Mouse (Mus musculus) NIH3T3 (cell line): Measurements from ENCODE around the gene Pxn.
A peak's percentile ranks its signal among the peaks of the same experiment; 100 is the strongest.

ENCODE experiments used
- DNase-seq: peaks from one replicate; pipeline ENCODE4 v3.0.0-alpha.2; 2012; ENCODE audit warnings: low read depth

The Pxn gene

GRCm38 (mm10) chr5:115528128-115528527, 21.7 kb downstream of the Pxn start:
- peak; percentile 34 for DNase-seq

GRCm38 (mm10) chr5:115529364-115529741, 22.9 kb downstream of the Pxn start:
- DNase-seq = no peak

- DNase-seq = no peak
These were observed 23.4 kb downstream of the Pxn start for GRCm38 (mm10) chr5:115529742-115530446.

GRCm38 (mm10) chr5:115530447-115530809, 24.0 kb downstream of the Pxn start:
- no peak for DNase-seq

GRCm38 (mm10) chr5:115531671-115532270, 25.3 kb downstream of the Pxn start:
- DNase-seq = peak; percentile 87

GRCm38 (mm10) chr5:115534290-115534731, 27.8 kb downstream of the Pxn start:
- peak; percentile 73 for DNase-seq

GRCm38 (mm10) chr5:115534856-115535255, 28.4 kb downstream of the Pxn start:
- peak; percentile 72 for DNase-seq

- peak; percentile 53 for DNase-seq
These were observed 29.2 kb downstream of the Pxn start for GRCm38 (mm10) chr5:115535635-115536034.

- no peak for DNase-seq
These were observed 31.7 kb downstream of the Pxn start for GRCm38 (mm10) chr5:115538017-115538692.

GRCm38 (mm10) chr5:115538693-115539043, 32.2 kb downstream of the Pxn start:
- peak; percentile 95 for DNase-seq

- no peak for DNase-seq
These were observed 36.3 kb downstream of the Pxn start for GRCm38 (mm10) chr5:115542635-115543384.

GRCm38 (mm10) chr5:115543509-115544253, 37.2 kb downstream of the Pxn start:
- peak; percentile 87 for DNase-seq

- DNase-seq = no peak
These were observed 38.2 kb downstream of the Pxn start for GRCm38 (mm10) chr5:115544655-115545185.

- no peak for DNase-seq
These were observed 39.2 kb downstream of the Pxn start for GRCm38 (mm10) chr5:115545636-115546035.

GRCm38 (mm10) chr5:115546536-115546935, 40.1 kb downstream of the Pxn start:
- DNase-seq = no peak

GRCm38 (mm10) chr5:115547014-115547413, 40.5 kb downstream of the Pxn start:
- DNase-seq = no peak

- DNase-seq = no peak
These were observed 40.9 kb downstream of the Pxn start for GRCm38 (mm10) chr5:115547421-115547820.

GRCm38 (mm10) chr5:115548501-115549285, 42.2 kb downstream of the Pxn start:
- no peak for DNase-seq

- no peak for DNase-seq
These were observed 44.1 kb downstream of the Pxn start for GRCm38 (mm10) chr5:115550482-115551005.

- DNase-seq = no peak
These were observed 44.9 kb downstream of the Pxn start for GRCm38 (mm10) chr5:115551386-115551785.

- DNase-seq = no peak
These were observed 45.3 kb downstream of the Pxn start for GRCm38 (mm10) chr5:115551799-115552198.
